Mouse (Mus musculus) monocyte, adult 2 months (primary cell): ENCODE data around the gene Irf4.

ENCODE experiments used
- DNase-seq, 2 experiments: peaks; one replicate each; pipeline ENCODE4 v3.0.0; 2022; ENCODE audit warnings: low spot score in 2 of 2, low read depth in 1 of 2

Irf4 gene

DNA sequence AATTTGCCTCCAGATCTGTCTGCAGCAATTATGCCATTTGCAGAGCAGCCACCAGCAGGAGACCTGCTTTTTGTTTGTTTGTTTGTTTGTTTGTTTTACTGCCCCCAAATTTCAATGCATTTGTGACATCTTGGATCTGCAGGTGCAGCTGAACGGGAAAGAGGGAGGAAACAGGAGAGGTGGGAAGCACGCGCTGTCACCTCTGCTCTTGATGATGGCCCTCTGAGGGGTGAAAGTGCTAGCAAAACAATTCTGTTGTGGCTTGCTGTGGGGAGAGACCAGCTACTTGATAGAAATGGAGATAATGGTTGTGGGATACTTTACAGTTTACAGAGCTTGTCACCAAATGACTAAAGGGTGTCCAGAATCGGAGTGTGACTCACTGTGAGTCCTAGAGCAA, 46.9 kb downstream of the Irf4 start:
- no peak for DNase-seq

- DNase-seq = no peak
Measured at GRCm38 (mm10) chr13:30801886-30802285, 52.9 kb downstream of the Irf4 start.

DNA sequence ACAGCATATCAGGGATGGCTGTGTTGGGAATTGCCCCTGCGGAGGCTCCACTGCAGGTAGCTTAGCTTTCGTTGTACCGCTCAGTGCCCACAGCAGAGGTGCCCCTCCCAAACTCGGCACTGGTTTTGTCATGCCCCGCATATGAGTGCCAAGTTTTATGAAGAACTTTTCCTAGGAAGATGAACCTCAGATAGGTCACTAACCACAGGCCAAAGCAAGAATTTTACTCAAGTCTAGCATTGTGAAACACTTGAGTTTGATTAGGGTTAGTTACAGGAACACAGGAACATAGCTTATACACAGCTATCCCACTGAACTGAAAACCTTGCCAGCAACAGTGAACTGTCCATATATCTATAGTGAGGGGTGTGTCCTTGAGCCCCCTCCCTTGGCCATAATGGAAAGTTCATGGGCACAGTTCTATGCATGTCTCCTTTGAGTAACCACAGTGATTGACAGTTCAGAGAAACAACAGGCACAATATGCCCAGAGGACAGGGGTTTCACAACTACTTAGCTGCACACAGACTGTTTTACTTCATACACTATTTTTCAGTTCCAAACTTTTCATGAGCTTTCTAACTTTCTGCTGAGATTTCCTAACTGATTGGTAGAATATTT, 53.4 kb downstream of the Irf4 start:
- no peak for DNase-seq

- no peak for DNase-seq
Measured at GRCm38 (mm10) chr13:30809240-30809639, 60.2 kb downstream of the Irf4 start.

DNA sequence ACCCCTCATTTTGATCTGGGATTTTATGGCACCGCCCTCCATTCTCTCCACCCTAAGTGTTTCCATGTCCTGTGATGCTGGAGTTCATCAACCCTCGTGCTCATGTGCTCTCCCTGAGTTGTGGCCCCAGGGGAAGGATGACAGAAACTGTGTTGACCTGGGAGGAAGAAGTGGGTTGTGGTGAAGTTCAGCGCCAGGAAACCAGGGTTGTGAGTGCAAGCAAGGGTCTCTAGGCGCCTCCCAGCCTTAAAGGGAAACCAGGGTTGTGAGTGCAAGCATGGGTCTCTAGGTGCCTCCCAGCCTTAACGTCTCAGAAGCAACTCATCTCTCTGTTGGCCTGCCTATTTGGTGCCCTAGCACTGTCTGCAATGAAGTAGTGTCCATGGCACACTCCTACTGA, 64.4 kb downstream of the Irf4 start:
- no peak for DNase-seq

DNA sequence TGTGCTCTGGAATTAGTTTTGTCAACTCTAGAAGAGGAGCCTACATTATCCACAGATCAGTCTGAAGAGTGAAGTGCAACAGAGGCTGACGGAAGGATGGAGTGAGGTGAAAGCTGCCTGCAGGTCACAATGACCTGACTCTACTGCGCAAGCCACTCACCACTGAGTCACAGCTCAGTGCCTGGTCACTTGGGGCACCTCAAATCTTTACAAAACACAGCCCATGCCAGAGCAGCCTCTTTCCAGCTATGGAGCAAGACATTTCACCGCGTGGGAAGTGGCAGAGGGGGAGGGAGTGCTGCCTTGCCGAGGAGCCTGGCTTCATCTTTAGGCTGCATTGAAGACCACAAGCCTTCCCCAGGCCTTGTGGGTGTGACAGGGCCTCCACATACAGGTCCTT, 65.2 kb downstream of the Irf4 start:
- DNase-seq = no peak
